Mouse (Mus musculus): ENCODE results near the gene Lipi. TPM values are rescaled to one million over a fixed set of nuclear protein-coding genes. Genes with fewer than 3 reads are reported as not detected.

Gene Lipi
- not detected for polyA plus RNA-seq (2014; fragmentation: Illumina TruSeq; extraction: RNeasy Lipid Tissue Mini Kit (QIAGEN cat#74804); ENCODE audit: low read depth, low replicate concordance)

DNA sequence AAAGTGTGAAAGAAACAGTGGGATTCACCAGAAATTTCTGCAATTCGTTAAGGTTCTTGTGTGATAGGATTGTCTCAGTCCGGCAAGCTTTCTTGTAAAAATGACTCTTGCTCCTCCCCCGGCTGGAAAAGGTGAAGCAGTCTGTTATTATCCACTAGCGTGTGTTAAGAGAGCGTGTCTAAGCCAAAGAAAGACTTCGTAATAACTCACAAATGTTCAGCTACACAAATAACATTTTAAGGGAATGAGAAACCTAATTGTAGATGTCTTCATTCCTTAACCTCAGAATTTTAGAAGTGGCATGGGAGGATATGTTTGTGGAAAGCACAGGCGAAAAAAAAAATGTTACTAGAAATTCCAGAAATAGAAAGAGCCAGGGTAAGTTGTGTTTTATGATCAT is at the start of gene Lipi:
Gene Lipi, minus strand, starts transcription at position 101 of the 400 bp plus-strand sequence.

DNA sequence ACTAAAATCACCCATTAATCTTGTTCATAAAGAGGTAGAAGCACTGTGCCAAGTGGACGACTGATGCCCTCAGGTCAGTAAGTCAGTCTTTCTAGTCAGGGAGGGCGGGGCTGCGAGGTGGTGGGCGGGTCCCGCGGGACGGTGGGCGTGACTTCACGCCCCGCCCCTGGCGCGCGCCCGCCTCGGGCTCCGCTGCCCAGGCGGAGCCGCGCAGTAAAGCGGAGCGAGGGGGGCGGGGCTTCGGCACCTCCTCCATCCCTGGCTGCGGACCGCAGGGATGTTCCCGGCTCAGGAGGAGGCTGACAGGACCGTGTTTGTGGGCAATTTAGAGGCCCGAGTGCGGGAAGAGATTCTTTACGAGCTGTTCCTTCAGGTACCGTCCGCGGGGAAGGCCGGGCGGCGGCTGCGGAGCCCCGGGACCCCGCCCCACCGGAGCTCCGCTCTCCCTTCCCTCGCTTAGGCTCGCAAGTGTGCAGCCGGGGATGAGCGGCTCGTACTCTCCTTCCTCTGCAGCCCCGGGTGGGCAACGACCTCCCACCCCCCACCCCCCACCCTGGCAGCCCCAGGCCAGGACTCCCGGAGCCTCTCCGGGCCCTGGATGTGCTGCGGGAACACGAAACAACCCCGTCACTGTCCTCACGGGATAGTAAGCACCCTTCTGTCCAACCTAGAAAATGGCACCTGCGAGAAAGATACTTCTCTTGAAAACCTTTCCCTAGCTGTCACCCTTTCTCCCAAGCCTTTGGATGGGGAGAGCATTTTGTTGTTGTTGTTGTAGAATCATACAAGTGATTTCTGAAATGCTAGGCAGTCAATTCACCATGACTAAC is 7.0 kb upstream of the Lipi start, which contains the start of gene Rbm11:
Gene Rbm11, plus strand, starts transcription at position 174 of the 830 bp plus-strand sequence.

Other genes starting within 250 kb of the Lipi start
- gene Rbm11, start 6.8 kb upstream of the Lipi start, polyA plus RNA-seq (2014; fragmentation: Illumina TruSeq; extraction: RNeasy Lipid Tissue Mini Kit (QIAGEN cat#74804); ENCODE audit: low read depth, low replicate concordance): not detected
- gene Hspa13, start 181.0 kb upstream of the Lipi start, polyA plus RNA-seq (2014; fragmentation: Illumina TruSeq; extraction: RNeasy Lipid Tissue Mini Kit (QIAGEN cat#74804); ENCODE audit: low read depth, low replicate concordance): 53.6 TPM

All from liver, adult 10 weeks (tissue).